Mouse (Mus musculus): ENCODE measurements around the gene Smtnl2. TPM values are rescaled to one million over a fixed set of nuclear protein-coding genes. Genes with fewer than 3 reads are reported as not detected.
"Not testable (repeated sequence)": the region's sequence is repeated elsewhere in the genome, so short reads cannot be mapped to it uniquely, and the experiment has no call there.

The Smtnl2 gene
- polyA plus RNA-seq, 1 experiment from 2014 or later: not detected

GRCm38 (mm10) chr11:72436271-72436670 lies 24.8 kb upstream of the Smtnl2 start:
- WGBS (ENCODE audit: missing documents): 93% methylated on average over 4 of the region's 5 CpGs
- Histone ChIP-seq H3K79me2 (ENCODE audit: inconsistent target) (peaks cover under 1% of the 10 kb centered on the region), H3K36me3 (ENCODE audit: inconsistent target) (no peaks in the 10 kb centered on the region), H3K4me3 (ENCODE audit: inconsistent target) (no peak overlapping the region), H3K27ac (no peak overlapping the region)

GRCm38 (mm10) chr11:72435694-72436045 lies 24.2 kb upstream of the Smtnl2 start:
- WGBS (ENCODE audit: missing documents): 82% methylated on average over 2 of the region's 2 CpGs
- no peak overlapping the region for H3K4me3 ChIP-seq (ENCODE audit: inconsistent target)
- H3K36me3 ChIP-seq (ENCODE audit: inconsistent target): no peaks in the 10 kb centered on the region
- H3K79me2 ChIP-seq (ENCODE audit: inconsistent target): no peaks in the 10 kb centered on the region
- no peak overlapping the region for H3K27ac ChIP-seq

GRCm38 (mm10) chr11:72434963-72435693 lies 23.6 kb upstream of the Smtnl2 start, which contains the start of gene Ggt6:
TSS of gene Ggt6 (plus strand) at chr11:72435526.
- Histone ChIP-seq H3K36me3 (ENCODE audit: inconsistent target) (no peaks in the 10 kb centered on the region), H3K79me2 (ENCODE audit: inconsistent target) (no peaks in the 10 kb centered on the region), H3K4me3 (ENCODE audit: inconsistent target) (no peak within 1 kb of the TSS), H3K27ac (no peak within 1 kb of the TSS)
- 82% methylated on average over 11 of the region's 11 CpGs for WGBS (ENCODE audit: missing documents)

GRCm38 (mm10) chr11:72430311-72431068 lies 19.0 kb upstream of the Smtnl2 start:
- H3K36me3 ChIP-seq (ENCODE audit: inconsistent target); H3K4me3 ChIP-seq (ENCODE audit: inconsistent target); H3K79me2 ChIP-seq (ENCODE audit: inconsistent target); H3K27ac ChIP-seq: not testable (repeated sequence)
- WGBS (ENCODE audit: missing documents): 87% methylated on average over 9 of the region's 9 CpGs

- Histone ChIP-seq H3K4me3 (ENCODE audit: inconsistent target) (no peak overlapping the region), H3K27ac (no peak overlapping the region), H3K79me2 (ENCODE audit: inconsistent target) (no peaks in the 10 kb centered on the region), H3K36me3 (ENCODE audit: inconsistent target) (no peaks in the 10 kb centered on the region)
- WGBS (ENCODE audit: missing documents): 47% methylated on average over 7 of the region's 7 CpGs
Observed at GRCm38 (mm10) chr11:72429288-72429690, 17.8 kb upstream of the Smtnl2 start.

GRCm38 (mm10) chr11:72428694-72429093 lies 17.2 kb upstream of the Smtnl2 start:
- no peak overlapping the region for H3K4me3 ChIP-seq (ENCODE audit: inconsistent target)
- WGBS (ENCODE audit: missing documents): 3% methylated on average over 4 of the region's 5 CpGs
- H3K27ac ChIP-seq: no peak overlapping the region

GRCm38 (mm10) chr11:72426884-72427283 lies 15.4 kb upstream of the Smtnl2 start:
- Histone ChIP-seq H3K36me3 (ENCODE audit: inconsistent target) (no peaks in the 10 kb centered on the region), H3K27ac (no peak overlapping the region)

More at GRCm38 (mm10) chr11:72428694-72429093, 17.2 kb upstream of the Smtnl2 start:
- Histone ChIP-seq H3K79me2 (ENCODE audit: inconsistent target) (no peaks in the 10 kb centered on the region), H3K36me3 (ENCODE audit: inconsistent target) (no peaks in the 10 kb centered on the region)

GRCm38 (mm10) chr11:72425201-72425600 lies 13.7 kb upstream of the Smtnl2 start:
- no peaks in the 10 kb centered on the region for H3K36me3 ChIP-seq (ENCODE audit: inconsistent target)

More at GRCm38 (mm10) chr11:72426884-72427283, 15.4 kb upstream of the Smtnl2 start:
- no peak overlapping the region for H3K4me3 ChIP-seq (ENCODE audit: inconsistent target)
- H3K79me2 ChIP-seq (ENCODE audit: inconsistent target): no peaks in the 10 kb centered on the region

GRCm38 (mm10) chr11:72423686-72424085 lies 12.2 kb upstream of the Smtnl2 start:
- H3K4me3 ChIP-seq (ENCODE audit: inconsistent target): no peak overlapping the region
- 74% methylated on average over 4 of the region's 4 CpGs for WGBS (ENCODE audit: missing documents)

More at GRCm38 (mm10) chr11:72425201-72425600, 13.7 kb upstream of the Smtnl2 start:
- H3K79me2 ChIP-seq (ENCODE audit: inconsistent target): no peaks in the 10 kb centered on the region
- H3K4me3 ChIP-seq (ENCODE audit: inconsistent target): no peak overlapping the region
- H3K27ac ChIP-seq: no peak overlapping the region

GRCm38 (mm10) chr11:72421518-72422278 lies 10.2 kb upstream of the Smtnl2 start:
- no peaks in the 10 kb centered on the region for H3K79me2 ChIP-seq (ENCODE audit: inconsistent target)
- no peak overlapping the region for H3K27ac ChIP-seq
- no peaks in the 10 kb centered on the region for H3K36me3 ChIP-seq (ENCODE audit: inconsistent target)
- no peak overlapping the region for H3K4me3 ChIP-seq (ENCODE audit: inconsistent target)
- WGBS (ENCODE audit: missing documents): 57% methylated on average over 9 of the region's 11 CpGs

More at GRCm38 (mm10) chr11:72423686-72424085, 12.2 kb upstream of the Smtnl2 start:
- Histone ChIP-seq H3K27ac (no peak overlapping the region), H3K79me2 (ENCODE audit: inconsistent target) (no peaks in the 10 kb centered on the region), H3K36me3 (ENCODE audit: inconsistent target) (no peaks in the 10 kb centered on the region)

GRCm38 (mm10) chr11:72420460-72421122 lies 9.1 kb upstream of the Smtnl2 start:
- Histone ChIP-seq H3K79me2 (ENCODE audit: inconsistent target) (no peaks in the 10 kb centered on the region), H3K27ac (no peak overlapping the region), H3K4me3 (ENCODE audit: inconsistent target) (no peak overlapping the region), H3K36me3 (ENCODE audit: inconsistent target) (no peaks in the 10 kb centered on the region)
- WGBS (ENCODE audit: missing documents): 93% methylated on average over 6 of the region's 6 CpGs

- WGBS (ENCODE audit: missing documents): 75% methylated on average over 6 of the region's 6 CpGs
- H3K27ac ChIP-seq: no peak overlapping the region
- H3K79me2 ChIP-seq (ENCODE audit: inconsistent target): no peaks in the 10 kb centered on the region
- H3K4me3 ChIP-seq (ENCODE audit: inconsistent target): no peak overlapping the region
- no peaks in the 10 kb centered on the region for H3K36me3 ChIP-seq (ENCODE audit: inconsistent target)
Observed at GRCm38 (mm10) chr11:72419006-72419405, 7.5 kb upstream of the Smtnl2 start.

GRCm38 (mm10) chr11:72418227-72418626 lies 6.7 kb upstream of the Smtnl2 start:
- WGBS (ENCODE audit: missing documents): 88% methylated on average over 8 of the region's 8 CpGs
- Histone ChIP-seq H3K4me3 (ENCODE audit: inconsistent target) (no peak overlapping the region), H3K79me2 (ENCODE audit: inconsistent target) (no peaks in the 10 kb centered on the region), H3K36me3 (ENCODE audit: inconsistent target) (no peaks in the 10 kb centered on the region), H3K27ac (no peak overlapping the region)

- no peaks in the 10 kb centered on the region for H3K79me2 ChIP-seq (ENCODE audit: inconsistent target)
- 96% methylated on average over 4 of the region's 4 CpGs for WGBS (ENCODE audit: missing documents)
- no peak overlapping the region for H3K4me3 ChIP-seq (ENCODE audit: inconsistent target)
- no peak overlapping the region for H3K27ac ChIP-seq
- no peaks in the 10 kb centered on the region for H3K36me3 ChIP-seq (ENCODE audit: inconsistent target)
Observed at GRCm38 (mm10) chr11:72417376-72417775, 5.9 kb upstream of the Smtnl2 start.
